9 mouse cellular contexts compared by ENCODE assay signal in the genomic region with DNA sequence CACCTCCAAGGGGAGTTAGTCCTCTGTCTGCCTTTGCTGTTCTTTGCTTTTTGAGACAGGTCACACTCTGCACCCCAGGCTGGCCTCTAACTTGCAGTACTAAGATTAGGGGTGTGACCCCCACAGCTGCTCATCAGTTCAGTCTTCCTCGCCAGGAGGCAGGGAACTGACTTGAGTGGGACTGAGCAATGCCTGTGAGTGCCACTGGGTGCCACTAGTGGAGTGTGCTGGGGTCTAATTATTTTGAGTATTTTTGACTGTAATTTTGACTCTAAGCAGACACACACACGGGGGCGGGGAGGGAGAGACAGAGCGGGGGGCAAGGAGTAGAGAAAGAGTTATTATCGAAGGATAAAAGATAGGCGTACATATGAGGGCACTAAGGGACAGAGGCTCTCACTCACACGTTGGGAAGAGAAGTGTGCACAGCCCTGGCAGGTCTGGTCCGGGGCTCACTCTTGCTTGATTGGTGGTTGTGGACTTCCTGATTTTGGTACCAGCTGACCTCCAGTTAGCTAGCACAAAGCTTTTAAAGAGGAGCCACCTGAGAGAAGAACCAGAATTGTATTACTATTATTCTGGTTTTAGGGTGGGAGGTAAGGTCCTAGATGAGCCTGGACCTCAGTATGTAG. TPM values are rescaled to one million over a fixed set of nuclear protein-coding genes. Genes with fewer than 3 reads are reported as not detected.
DNase-seq lines count a peak whose midpoint lies in the region; ATAC-seq and TF ChIP-seq lines count a peak whose summit lies in the region.
"Had no signal": no experiment of that assay in that cellular context is flagged by ENCODE, and none has a peak within 500 bp of the region (broad histone marks: within the 10 kb centered on the region; RNA-seq: fewer than 3 reads in every experiment).

No protein-coding gene starts in this region.

- no peak overlapping the region for H3K4me3 ChIP-seq in liver, postnatal 0 days (ENCODE audit: low read depth, low read length)
- no peak overlapping the region for H3K4me3 ChIP-seq in liver, embryonic 12.5 days
- H3K4me3 ChIP-seq in embryonic facial prominence, embryonic 11.5 days (ENCODE audit: low read depth, low read length): no peak overlapping the region
- H3K4me3 ChIP-seq in hindbrain, postnatal 0 days (ENCODE audit: low read length): no peak overlapping the region
- H3K4me3 ChIP-seq in midbrain, embryonic 16.5 days (ENCODE audit: low read depth, low read length): no peak overlapping the region
- H3K4me3 ChIP-seq: myocyte had no signal

- intact Hi-C loops in gastrocnemius, postnatal 14 days (cut with DNase I; ENCODE audit: low total_unique reads): no loop called here

- H3K9ac ChIP-seq in liver, postnatal 0 days (replicated peaks): no peak overlapping the region
- no peak overlapping the region for H3K9ac ChIP-seq in liver, embryonic 12.5 days
- H3K9ac ChIP-seq in embryonic facial prominence, embryonic 11.5 days (replicated peaks; ENCODE audit: low read length): no peak overlapping the region
- H3K9ac ChIP-seq in hindbrain, postnatal 0 days (replicated peaks; ENCODE audit: low read length): no peak overlapping the region
- H3K9ac ChIP-seq in midbrain, embryonic 16.5 days (ENCODE audit: low read depth, low read length): no peak overlapping the region

- H3K27ac ChIP-seq in liver, postnatal 0 days (ENCODE audit: low read depth): no peak overlapping the region
- no peak overlapping the region for H3K27ac ChIP-seq in liver, embryonic 12.5 days
- H3K27ac ChIP-seq in embryonic facial prominence, embryonic 11.5 days (replicated peaks; ENCODE audit: low read depth, low read length): no peak overlapping the region
- no peak overlapping the region for H3K27ac ChIP-seq in hindbrain, postnatal 0 days
- no peak overlapping the region for H3K27ac ChIP-seq in midbrain, embryonic 16.5 days (ENCODE audit: low read length)

- TF ChIP-seq CTCF in liver, postnatal 0 days (IDR thresholded peaks at IDR 0.05; ENCODE audit: low read depth): peak; percentile 50
- peak; percentile 75 for TF ChIP-seq CTCF in hindbrain, postnatal 0 days (IDR thresholded peaks at IDR 0.05; ENCODE audit: low read depth)

- DNase-seq in liver, postnatal 0 days: no peak
- peak; percentile 27 for DNase-seq in embryonic facial prominence, embryonic 11.5 days (ENCODE audit: low spot score)
- DNase-seq in hindbrain, postnatal 0 days (ENCODE audit: low spot score): peak; percentile 56
- DNase-seq in gastrocnemius, postnatal 14 days: no peak
- no peak for DNase-seq in cerebellum, adult 8-10 months

- H3K9me3 ChIP-seq in liver, postnatal 0 days (ENCODE audit: low read length): no peaks in the 10 kb centered on the region
- H3K9me3 ChIP-seq in liver, embryonic 12.5 days (replicated peaks): no peaks in the 10 kb centered on the region
- no peaks in the 10 kb centered on the region for H3K9me3 ChIP-seq in embryonic facial prominence, embryonic 11.5 days (replicated peaks; ENCODE audit: control insufficient read depth, low read length)
- no peaks in the 10 kb centered on the region for H3K9me3 ChIP-seq in hindbrain, postnatal 0 days (ENCODE audit: low read length)
- no peaks in the 10 kb centered on the region for H3K9me3 ChIP-seq in midbrain, embryonic 16.5 days (replicated peaks; ENCODE audit: control insufficient read depth, low read length, poor library complexity, severe bottlenecking)

- no peak overlapping the region for H3K4me2 ChIP-seq in liver, postnatal 0 days (ENCODE audit: low read depth, low read length)
- H3K4me2 ChIP-seq in liver, embryonic 12.5 days: no peak overlapping the region
- no peak overlapping the region for H3K4me2 ChIP-seq in embryonic facial prominence, embryonic 11.5 days (ENCODE audit: low read depth, low read length)
- H3K4me2 ChIP-seq in hindbrain, postnatal 0 days (ENCODE audit: low read depth, low read length): no peak overlapping the region
- H3K4me2 ChIP-seq in midbrain, embryonic 16.5 days (ENCODE audit: low read length): no peak overlapping the region

- no peaks in the 10 kb centered on the region for H3K27me3 ChIP-seq in liver, postnatal 0 days (ENCODE audit: insufficient read depth, low read length)
- no peaks in the 10 kb centered on the region for H3K27me3 ChIP-seq in liver, embryonic 12.5 days (replicated peaks)
- H3K27me3 ChIP-seq in embryonic facial prominence, embryonic 11.5 days (ENCODE audit: control insufficient read depth, insufficient read depth, low read length): no peaks in the 10 kb centered on the region
- no peaks in the 10 kb centered on the region for H3K27me3 ChIP-seq in hindbrain, postnatal 0 days (ENCODE audit: insufficient read depth, low read length)
- H3K27me3 ChIP-seq in midbrain, embryonic 16.5 days (ENCODE audit: control insufficient read depth, insufficient read depth, low read depth, low read length): no peaks in the 10 kb centered on the region

- no peaks in the 10 kb centered on the region for H3K36me3 ChIP-seq in liver, postnatal 0 days (replicated peaks; ENCODE audit: insufficient read depth, low read length)
- no peaks in the 10 kb centered on the region for H3K36me3 ChIP-seq in liver, embryonic 12.5 days
- no peaks in the 10 kb centered on the region for H3K36me3 ChIP-seq in embryonic facial prominence, embryonic 11.5 days (replicated peaks; ENCODE audit: control insufficient read depth, insufficient read depth, low read depth, low read length)
- H3K36me3 ChIP-seq in hindbrain, postnatal 0 days (ENCODE audit: insufficient read depth, low read length): no peaks in the 10 kb centered on the region
- H3K36me3 ChIP-seq in midbrain, embryonic 16.5 days (ENCODE audit: control insufficient read depth, insufficient read depth, low read length): no peaks in the 10 kb centered on the region

- WGBS in liver, postnatal 0 days (ENCODE audit: insufficient replicate concordance): 59% methylated on average over 8 of the region's 8 CpGs
- WGBS in liver, embryonic 12.5 days (ENCODE audit: insufficient replicate concordance): 52% methylated on average over 8 of the region's 8 CpGs
- whole genome bisulfite sequencing in embryonic facial prominence, embryonic 11.5 days: 68% methylated on average over 8 of the region's 8 CpGs
- 63% methylated on average over 8 of the region's 8 CpGs for WGBS in hindbrain, postnatal 0 days
- WGBS in midbrain, embryonic 16.5 days: 64% methylated on average over 8 of the region's 8 CpGs

- ATAC-seq in liver, postnatal 0 days: no peak
- no peak for ATAC-seq in liver, embryonic 12.5 days
- no peak; the same call in 1 of the 2 replicates for ATAC-seq in embryonic facial prominence, embryonic 11.5 days (replicated peaks; ENCODE audit: insufficient number of reproducible peaks, low FRiP score, low TSS enrichment, low read depth)
- peak; percentile 82 for ATAC-seq in hindbrain, postnatal 0 days
- peak; percentile 82 for ATAC-seq in midbrain, embryonic 16.5 days
- ATAC-seq in erythroblast, adult 5-6 weeks (replicated peaks; ENCODE audit: low FRiP score, poor library complexity, severe bottlenecking): no peak

- H3K4me1 ChIP-seq in liver, postnatal 0 days (ENCODE audit: insufficient read depth): peaks cover 13% of the 10 kb centered on the region
- no peaks in the 10 kb centered on the region for H3K4me1 ChIP-seq in liver, embryonic 12.5 days
- no peaks in the 10 kb centered on the region for H3K4me1 ChIP-seq in embryonic facial prominence, embryonic 11.5 days (ENCODE audit: control insufficient read depth, insufficient read depth, low read length)
- H3K4me1 ChIP-seq in hindbrain, postnatal 0 days (ENCODE audit: insufficient read depth, low read length): no peaks in the 10 kb centered on the region
- H3K4me1 ChIP-seq in midbrain, embryonic 16.5 days (ENCODE audit: control insufficient read depth, insufficient read depth, low read length): no peaks in the 10 kb centered on the region

- no peak for TF ChIP-seq EP300 in liver, postnatal 0 days (IDR thresholded peaks at IDR 0.05; ENCODE audit: low read depth)

RNA-seq across cellular contexts. Expression of gene Ube2e1, which starts 46.4 kb away (rescaled TPM):
- 40.8 and 43.5 TPM in 2 replicates for polyA plus RNA-seq in liver, postnatal 0 days (2015; fragmentation: Nextera tagmentation; extraction: Ambion mirVana)
- polyA plus RNA-seq in liver, embryonic 12.5 days (2016; fragmentation: Nextera tagmentation; extraction: Ambion mirVana): 59.6 and 63.1 TPM in 2 replicates
- 62.2 and 67.0 TPM in 2 replicates for polyA plus RNA-seq in embryonic facial prominence, embryonic 11.5 days (2014; fragmentation: Nextera tagmentation; extraction: Ambion mirVana)
- total RNA-seq in hindbrain, postnatal 0 days (2014; rRNA removed): 33.5 and 38.8 TPM in 2 replicates
- 157 TPM in 2 replicates for polyA plus RNA-seq in hindbrain, postnatal 0 days (2015; fragmentation: Nextera tagmentation; extraction: Ambion mirVana)
- 205 and 223 TPM in 2 replicates for polyA plus RNA-seq in midbrain, embryonic 16.5 days (2015; fragmentation: Nextera tagmentation; extraction: Ambion mirVana)
- total RNA-seq in erythroblast, adult 5-6 weeks (2015; ENCODE audit: low replicate concordance): 12.3 and 36.8 TPM in 2 replicates
- total RNA-seq in erythroblast, adult 5-6 weeks (2017; ENCODE audit: low replicate concordance): 7.0 and 8.2 TPM in 2 replicates
- 100 to 1,000 TPM; 112 to 128 TPM for total RNA-seq in gastrocnemius, postnatal 14 days (2021)

Comparison
In these comparisons a context has a peak if more than half of its experiments do, and no peak if none do; other contexts are left out.
1. ATAC-seq: peak in hindbrain, postnatal 0 days (single experiment) and midbrain, embryonic 16.5 days (single experiment); none in liver, postnatal 0 days (single experiment), liver, embryonic 12.5 days (single experiment), embryonic facial prominence, embryonic 11.5 days (single experiment) and erythroblast, adult 5-6 weeks (single experiment).
2. DNase-seq: peak in embryonic facial prominence, embryonic 11.5 days (single experiment) and hindbrain, postnatal 0 days (single experiment); none in liver, postnatal 0 days (single experiment), gastrocnemius, postnatal 14 days (single experiment) and cerebellum, adult 8-10 months (single experiment).